Mouse (Mus musculus) kidney, embryonic 15.5 days (tissue): ENCODE data around the gene Ran. TPM values are rescaled to one million over a fixed set of nuclear protein-coding genes. Genes with fewer than 3 reads are reported as not detected.
"Not testable (repeated sequence)": the region's sequence is repeated elsewhere in the genome, so short reads cannot be mapped to it uniquely, and the experiment has no call there.

Source experiments
- ATAC-seq: fragments of 200-750 bp; cut with Nextera tagmentation; replicated peaks from 2 replicates; pipeline ENCODE4 v1.8.0; 2017; ENCODE audit warnings: moderate TSS enrichment; ENCODE audit not compliant: low FRiP score
- H3K27ac ChIP-seq: fragments of 300-500 bp; sonication (generic); 2 replicates; pipeline ENCODE4 v1.5.1; 2015; ENCODE audit warnings: mild to moderate bottlenecking, inconsistent platforms
- H3K27me3 ChIP-seq: fragments of 300-500 bp; sonication (generic); 2 replicates; pipeline ENCODE4 v1.6.1; 2015; ENCODE audit warnings: inconsistent platforms
- H3K36me3 ChIP-seq: fragments of 300-500 bp; sonication (generic); 2 replicates; pipeline ENCODE4 v1.6.1; 2015; ENCODE audit warnings: inconsistent platforms
- H3K4me1 ChIP-seq: fragments of 300-500 bp; sonication (generic); 2 replicates; pipeline ENCODE4 v1.6.1; 2015; ENCODE audit warnings: inconsistent platforms
- H3K4me2 ChIP-seq: fragments of 300-500 bp; sonication (generic); 2 replicates; pipeline ENCODE4 v1.6.1; 2015; ENCODE audit warnings: moderate library complexity, mild to moderate bottlenecking, inconsistent platforms
- H3K4me3 ChIP-seq: fragments of 300-500 bp; sonication (generic); replicated peaks from 2 replicates; pipeline ENCODE4 v1.5.1; 2015; ENCODE audit warnings: mild to moderate bottlenecking, inconsistent platforms
- H3K9ac ChIP-seq: fragments of 300-500 bp; sonication (generic); 2 replicates; pipeline ENCODE4 v1.6.1; 2015; ENCODE audit warnings: mild to moderate bottlenecking, inconsistent platforms
- H3K9me3 ChIP-seq: fragments of 300-500 bp; sonication (generic); replicated peaks from 2 replicates; pipeline ENCODE4 v1.6.1; 2016; ENCODE audit warnings: inconsistent platforms
- WGBS: fragments of 180-500 bp; shearing (Covaris S2); methylation state at CpG from one replicate; pipeline ENCODE4 v1.1.7; 2015; ENCODE audit warnings: mixed read lengths; 5-methylcytosine and 5-hydroxymethylcytosine counted together
- polyA plus RNA-seq: library from polyadenylated mRNA; unstranded; fragments of >200 nt; fragmentation: Nextera tagmentation; extraction: Ambion mirVana; gene quantifications from 2 replicates; pipeline ENCODE4 v1.2.1, GENCODE M21; 2015

The Ran gene
- 657 and 728 TPM in 2 replicates for polyA plus RNA-seq

DNA sequence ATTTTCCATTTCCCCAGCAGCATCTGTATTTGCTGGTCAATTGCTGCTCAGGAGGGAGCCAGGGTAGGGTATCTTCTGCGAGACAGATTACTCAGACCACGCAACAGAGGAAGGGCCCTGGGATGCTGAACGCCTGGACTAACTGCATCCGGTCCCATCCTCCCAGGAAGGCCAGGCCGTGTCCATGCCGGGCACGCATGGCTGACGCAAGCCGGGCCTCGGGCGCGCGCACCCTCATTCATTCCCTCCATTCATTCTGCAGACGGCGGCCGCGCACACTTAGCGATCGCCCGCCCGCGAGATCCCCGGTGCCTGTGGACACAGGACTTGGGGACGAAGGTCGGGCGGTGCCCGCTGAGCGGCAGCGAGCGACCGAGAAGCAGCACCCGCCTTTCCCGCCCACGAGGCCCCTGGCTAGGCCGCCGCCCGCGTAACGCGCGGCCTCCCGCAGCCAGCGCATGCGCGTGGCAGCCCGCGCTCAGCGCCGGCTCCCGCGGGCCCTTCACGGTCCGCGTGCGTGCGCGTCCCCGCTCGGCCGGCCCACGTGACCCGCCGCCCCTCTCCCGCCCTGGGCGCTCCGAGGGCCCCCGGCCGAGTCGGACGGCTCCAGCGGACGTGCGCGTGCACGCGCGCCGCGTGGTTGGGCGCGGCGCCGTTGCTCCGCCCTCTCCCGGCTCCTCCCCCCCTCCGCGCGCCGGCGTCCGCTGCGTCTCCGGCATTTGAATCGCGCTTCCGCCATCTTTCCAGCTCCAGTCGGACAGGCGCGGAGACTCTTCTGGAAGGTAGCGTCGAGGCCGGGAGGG is at the start of gene Ran:
Gene Ran, plus strand, starts transcription at position 573 of the 803 bp plus-strand sequence.
- Histone ChIP-seq H3K4me3 (peak within 1 kb of the TSS; percentile 85), H3K36me3 (peaks cover 28% of the 10 kb centered on the region), H3K27me3 (no peaks in the 10 kb centered on the region), H3K4me2 (peak within 1 kb of the TSS; percentile 75), H3K27ac (peak within 1 kb of the TSS; percentile 96), H3K9me3 (no peaks in the 10 kb centered on the region), H3K4me1 (peaks cover 17% of the 10 kb centered on the region), H3K9ac (peak within 1 kb of the TSS; percentile 97)
- peak; percentile 95 for ATAC-seq
- under 1% methylated on average over 97 of the region's 102 CpGs for WGBS

- Histone ChIP-seq H3K9me3 (no peaks in the 10 kb centered on the region), H3K4me2 (peak overlapping the region; percentile 37; the same call in 1 of the 2 replicates)
- ATAC-seq: no peak
Measured at GRCm38 (mm10) chr5:128970878-128971277, 49.0 kb upstream of the Ran start.

GRCm38 (mm10) chr5:128971298-128971697 is 48.6 kb upstream of the Ran start:
- H3K4me2 ChIP-seq: peak overlapping the region; percentile 37; the same call in 1 of the 2 replicates
- no peak overlapping the region for H3K9ac ChIP-seq
- no peak for ATAC-seq
- H3K36me3 ChIP-seq: no peaks in the 10 kb centered on the region
- WGBS: 14% methylated on average over 14 of the region's 14 CpGs
- no peaks in the 10 kb centered on the region for H3K9me3 ChIP-seq
- H3K4me1 ChIP-seq: no peaks in the 10 kb centered on the region
- H3K27me3 ChIP-seq: no peaks in the 10 kb centered on the region
- no peak overlapping the region for H3K4me3 ChIP-seq
- H3K27ac ChIP-seq: no peak overlapping the region

More at GRCm38 (mm10) chr5:128970878-128971277, 49.0 kb upstream of the Ran start:
- WGBS: 69% methylated on average over 10 of the region's 10 CpGs
- Histone ChIP-seq H3K9ac (no peak overlapping the region), H3K4me1 (no peaks in the 10 kb centered on the region), H3K4me3 (no peak overlapping the region), H3K36me3 (no peaks in the 10 kb centered on the region), H3K27me3 (no peaks in the 10 kb centered on the region), H3K27ac (no peak overlapping the region)

- H3K27me3 ChIP-seq: no peaks in the 10 kb centered on the region
- H3K4me3 ChIP-seq: no peak overlapping the region
- 0 out of 2 replicates have a peak, but pooled peaks have one; percentile 9 for ATAC-seq
- H3K9me3 ChIP-seq: no peaks in the 10 kb centered on the region
- no peak overlapping the region for H3K27ac ChIP-seq
- no peak overlapping the region for H3K4me2 ChIP-seq
- no peak overlapping the region for H3K9ac ChIP-seq
- H3K36me3 ChIP-seq: no peaks in the 10 kb centered on the region
- 31% methylated on average over 4 of the region's 4 CpGs for WGBS
- no peaks in the 10 kb centered on the region for H3K4me1 ChIP-seq
Measured at GRCm38 (mm10) chr5:128976266-128976665, 43.6 kb upstream of the Ran start.

GRCm38 (mm10) chr5:128977466-128977865 is 42.4 kb upstream of the Ran start:
- H3K4me2 ChIP-seq, H3K27ac ChIP-seq, H3K36me3 ChIP-seq, H3K9me3 ChIP-seq, ATAC-seq, H3K27me3 ChIP-seq, H3K4me1 ChIP-seq, H3K9ac ChIP-seq, H3K4me3 ChIP-seq: not testable (repeated sequence)
- 86% methylated on average over 1 of the region's 1 CpGs for WGBS

GRCm38 (mm10) chr5:128978957-128979356 is 40.9 kb upstream of the Ran start:
- no peak for ATAC-seq
- H3K4me1 ChIP-seq: 0 out of 2 replicates have a peak, but pooled peaks cover 2% of the 10 kb centered on the region
- H3K36me3 ChIP-seq: no peaks in the 10 kb centered on the region
- H3K9me3 ChIP-seq: no peaks in the 10 kb centered on the region
- H3K27ac ChIP-seq: no peak overlapping the region
- H3K4me3 ChIP-seq: no peak overlapping the region
- no peak overlapping the region for H3K4me2 ChIP-seq
- H3K9ac ChIP-seq: no peak overlapping the region
- no peaks in the 10 kb centered on the region for H3K27me3 ChIP-seq
- WGBS: 93% methylated on average over 7 of the region's 7 CpGs

DNA sequence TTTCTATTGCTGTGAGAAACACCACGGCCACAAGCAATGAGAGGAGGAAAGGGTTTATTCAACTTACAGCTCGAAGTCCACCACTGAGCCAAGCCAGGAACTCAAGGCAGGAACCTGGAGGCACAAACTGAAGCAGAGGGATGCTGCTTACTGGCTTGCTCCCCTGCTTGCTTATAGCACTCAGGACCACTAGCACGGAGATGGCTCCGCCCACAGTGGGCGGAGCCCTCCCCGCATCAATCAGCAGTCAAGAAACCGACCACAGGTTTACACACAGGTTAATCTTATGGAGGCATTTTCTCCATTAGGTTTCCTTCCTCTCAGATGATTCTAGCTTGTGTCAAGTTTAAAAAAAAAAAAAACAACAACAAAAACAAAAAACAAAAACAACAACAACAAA is 39.0 kb upstream of the Ran start:
- 69% methylated on average over 7 of the region's 7 CpGs for WGBS
- no peak overlapping the region for H3K9ac ChIP-seq
- H3K27ac ChIP-seq: no peak overlapping the region
- H3K4me3 ChIP-seq: no peak overlapping the region
- H3K36me3 ChIP-seq: peaks cover 16% of the 10 kb centered on the region
- ATAC-seq: no peak
- H3K9me3 ChIP-seq: no peaks in the 10 kb centered on the region
- H3K4me2 ChIP-seq: no peak overlapping the region
- no peaks in the 10 kb centered on the region for H3K27me3 ChIP-seq
- H3K4me1 ChIP-seq: 0 out of 2 replicates have a peak, but pooled peaks cover 2% of the 10 kb centered on the region

GRCm38 (mm10) chr5:128981607-128982006 is 38.3 kb upstream of the Ran start:
- Histone ChIP-seq H3K9me3 (no peaks in the 10 kb centered on the region), H3K4me2 (no peak overlapping the region), H3K4me3 (no peak overlapping the region), H3K27me3 (no peaks in the 10 kb centered on the region), H3K4me1 (0 out of 2 replicates have a peak, but pooled peaks cover 2% of the 10 kb centered on the region), H3K36me3 (peaks cover 22% of the 10 kb centered on the region), H3K27ac (no peak overlapping the region), H3K9ac (no peak overlapping the region)
- WGBS: 18% methylated on average over 12 of the region's 12 CpGs
- peak; percentile 70; the same call in 1 of the 2 replicates for ATAC-seq

GRCm38 (mm10) chr5:128984536-128984935 is 35.3 kb upstream of the Ran start:
- H3K4me3 ChIP-seq: no peak overlapping the region

GRCm38 (mm10) chr5:128985946-128986345 is 33.9 kb upstream of the Ran start:
- ATAC-seq: no peak
- Histone ChIP-seq H3K9me3 (no peaks in the 10 kb centered on the region), H3K4me3 (no peak overlapping the region), H3K4me1 (peaks cover 5% of the 10 kb centered on the region; the same call in 1 of the 2 replicates), H3K4me2 (no peak overlapping the region), H3K36me3 (peaks cover 51% of the 10 kb centered on the region), H3K27ac (no peak overlapping the region), H3K9ac (no peak overlapping the region), H3K27me3 (no peaks in the 10 kb centered on the region)
- WGBS: 94% methylated on average over 13 of the region's 13 CpGs

More at GRCm38 (mm10) chr5:128984536-128984935, 35.3 kb upstream of the Ran start:
- Histone ChIP-seq H3K4me2 (no peak overlapping the region), H3K36me3 (peaks cover 39% of the 10 kb centered on the region), H3K9ac (no peak overlapping the region), H3K27ac (no peak overlapping the region), H3K27me3 (no peaks in the 10 kb centered on the region), H3K9me3 (no peaks in the 10 kb centered on the region), H3K4me1 (peaks cover 5% of the 10 kb centered on the region; the same call in 1 of the 2 replicates)
- WGBS: 91% methylated on average over 6 of the region's 6 CpGs
- ATAC-seq: no peak

GRCm38 (mm10) chr5:128987141-128987954 is 32.5 kb upstream of the Ran start:
- Histone ChIP-seq H3K27me3 (no peaks in the 10 kb centered on the region), H3K36me3 (peaks cover 65% of the 10 kb centered on the region), H3K4me2 (no peak overlapping the region), H3K9ac (no peak overlapping the region), H3K27ac (peak overlapping the region; percentile 39; the same call in 1 of the 2 replicates), H3K9me3 (no peaks in the 10 kb centered on the region), H3K4me3 (no peak overlapping the region), H3K4me1 (peaks cover 5% of the 10 kb centered on the region; the same call in 1 of the 2 replicates)
- 68% methylated on average over 19 of the region's 19 CpGs for WGBS
- ATAC-seq: peak; percentile 42; the same call in 1 of the 2 replicates
